In the genomic region with DNA sequence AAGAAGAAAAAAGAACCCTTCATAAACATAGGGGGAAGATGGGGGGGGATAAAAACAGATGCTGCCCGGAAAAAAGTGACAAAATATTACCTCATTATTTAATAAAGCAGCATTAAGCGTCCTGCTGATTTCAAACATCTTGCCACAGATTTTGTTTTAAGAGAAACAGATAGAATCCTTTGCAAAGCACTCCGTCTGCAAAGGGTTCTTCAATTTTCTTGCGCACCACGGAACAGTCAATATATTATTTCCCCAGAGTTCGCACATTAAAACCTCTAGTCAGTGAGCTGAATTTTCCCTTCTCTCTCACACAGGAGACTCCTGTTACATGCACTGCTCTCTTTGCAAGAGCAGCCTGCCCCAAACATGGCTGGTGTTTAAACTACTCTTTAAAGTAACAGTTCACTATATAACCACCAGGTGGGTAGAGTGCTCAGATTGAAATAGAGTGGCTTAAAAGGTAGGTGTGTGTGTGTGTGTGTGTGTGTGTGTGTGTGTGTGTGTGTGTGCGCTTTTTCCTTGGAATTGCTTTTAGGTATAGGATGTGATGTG, we compare ENCODE assay signal across 10 mouse cellular contexts.
A peak's percentile ranks its signal among the peaks of the same experiment; 100 is the strongest.
DNase-seq lines count a peak whose midpoint lies in the region; ATAC-seq and TF ChIP-seq lines count a peak whose summit lies in the region.
"Had no signal": no experiment of that assay in that cellular context is flagged by ENCODE, and none has a peak within 500 bp of the region (broad histone marks: within the 10 kb centered on the region; RNA-seq: fewer than 3 reads in every experiment).

No protein-coding gene starts in this region.

- 27% methylated on average over 7 of the region's 7 CpGs for WGBS in cerebellum, adult 2 months
- WGBS in forebrain, embryonic 15.5 days, result 35% methylated on average over 7 of the region's 7 CpGs
- 61% methylated on average over 7 of the region's 7 CpGs for WGBS in midbrain, embryonic 14.5 days

- peak overlapping the region; percentile 44 for H3K4me2 ChIP-seq in forebrain, embryonic 15.5 days (replicated peaks)
- peak overlapping the region; percentile 71 for H3K4me2 ChIP-seq in midbrain, embryonic 14.5 days (ENCODE audit: low read length)
- H3K4me2 ChIP-seq: embryonic facial prominence, embryonic 13.5 days had no signal

- no peaks in the 10 kb centered on the region for H3K4me1 ChIP-seq in cerebellum, adult 2 months (ENCODE audit: control insufficient read depth, insufficient read depth, low read length)
- H3K4me1 ChIP-seq in forebrain, embryonic 15.5 days, result peaks cover 36% of the 10 kb centered on the region
- 0 out of 2 replicates have a peak, but pooled peaks cover 7% of the 10 kb centered on the region for H3K4me1 ChIP-seq in midbrain, embryonic 14.5 days (ENCODE audit: control insufficient read depth, insufficient read depth, low read length)

- no peaks in the 10 kb centered on the region for H3K27me3 ChIP-seq in cerebellum, adult 2 months (ENCODE audit: control insufficient read depth, insufficient read depth, low read length)
- H3K27me3 ChIP-seq in forebrain, embryonic 15.5 days, result no peaks in the 10 kb centered on the region
- H3K27me3 ChIP-seq in midbrain, embryonic 14.5 days (ENCODE audit: control insufficient read depth, insufficient read depth, low read length), result no peaks in the 10 kb centered on the region
- H3K27me3 ChIP-seq: embryonic facial prominence, embryonic 13.5 days had no signal

- H3K36me3 ChIP-seq in forebrain, embryonic 15.5 days, result no peaks in the 10 kb centered on the region
- no peaks in the 10 kb centered on the region for H3K36me3 ChIP-seq in midbrain, embryonic 14.5 days (ENCODE audit: control insufficient read depth, insufficient read depth, low read length)
- H3K36me3 ChIP-seq: embryonic facial prominence, embryonic 13.5 days had no signal

- ATAC-seq in cerebellum, adult (ENCODE audit: insufficient number of reproducible peaks, low FRiP score, low TSS enrichment), result peak; percentile 69
- ATAC-seq in forebrain, embryonic 15.5 days (replicated peaks), result no peak; the same call in 1 of the 2 replicates
- ATAC-seq in midbrain, embryonic 14.5 days (ENCODE audit: low FRiP score, low TSS enrichment), result peak; percentile 28; the same call in 1 of the 2 replicates
- ATAC-seq in megakaryocyte-erythroid progenitor cell, adult 5-6 weeks (replicated peaks; ENCODE audit: low FRiP score, low TSS enrichment, poor library complexity, severe bottlenecking), result no peak

- peak; percentile 32; the same call in 1 of the 2 replicates for TF ChIP-seq CTCF in cerebellum, adult 2 months (IDR thresholded peaks at IDR 0.05; ENCODE audit: borderline replicate concordance, insufficient read depth, low read depth, low read length)

- H3K9me3 ChIP-seq in forebrain, embryonic 15.5 days, result no peaks in the 10 kb centered on the region
- no peaks in the 10 kb centered on the region for H3K9me3 ChIP-seq in midbrain, embryonic 14.5 days (ENCODE audit: control insufficient read depth, low read length)
- H3K9me3 ChIP-seq: embryonic facial prominence, embryonic 13.5 days had no signal

- no peak for DNase-seq in cerebellum, postnatal 4 days (ENCODE audit: low spot score in 2 of 2)
- peak; percentile 48 to 71 for DNase-seq in cerebellum, adult 2 months
- DNase-seq in midbrain, embryonic 14.5 days, result peak; percentile 77
- DNase-seq in spleen, postnatal 10 days (ENCODE audit: low spot score in 2 of 2), result no peak
- DNase-seq in heart, postnatal 10 days, result no peak
- DNase-seq: lung, adult 18-20 months had no signal

- H3K9ac ChIP-seq in forebrain, embryonic 15.5 days (replicated peaks), result peak overlapping the region; percentile 33; the same call in 1 of the 2 replicates
- peak overlapping the region; percentile 57 for H3K9ac ChIP-seq in midbrain, embryonic 14.5 days (replicated peaks; ENCODE audit: low read length)
- H3K9ac ChIP-seq: embryonic facial prominence, embryonic 13.5 days had no signal

- intact Hi-C loops in heart, postnatal 10 days (cut with DNase I), result no loop called here

- no peak overlapping the region; the same call in 1 of the 2 replicates for H3K27ac ChIP-seq in cerebellum, adult 2 months (ENCODE audit: insufficient read depth, low read length)
- peak overlapping the region; percentile 63 for H3K27ac ChIP-seq in forebrain, embryonic 15.5 days (replicated peaks)
- peak overlapping the region; percentile 79 for H3K27ac ChIP-seq in midbrain, embryonic 14.5 days (replicated peaks; ENCODE audit: low read depth, low read length)
- H3K27ac ChIP-seq: embryonic facial prominence, embryonic 13.5 days had no signal

- TF ChIP-seq POLR2A in cerebellum, adult 2 months (IDR thresholded peaks at IDR 0.05; ENCODE audit: borderline replicate concordance, insufficient read depth, low read length), result peak; percentile 37; the same call in 1 of the 2 replicates

- H3K4me3 ChIP-seq in cerebellum, adult 2 months (replicated peaks; ENCODE audit: insufficient read depth, low read depth, low read length), result peak overlapping the region; percentile 55
- H3K4me3 ChIP-seq in forebrain, embryonic 15.5 days, result peak overlapping the region; percentile 30
- peak overlapping the region; percentile 36 for H3K4me3 ChIP-seq in midbrain, embryonic 14.5 days (replicated peaks; ENCODE audit: low read depth, low read length)
- H3K4me3 ChIP-seq: embryonic facial prominence, embryonic 13.5 days had no signal

Comparison
In these comparisons a context has a peak if more than half of its experiments do, and no peak if none do; other contexts are left out.
1. DNase-seq: peak in cerebellum, adult 2 months (2 of 2) and midbrain, embryonic 14.5 days (single experiment); none in cerebellum, postnatal 4 days (0 of 2), spleen, postnatal 10 days (0 of 2) and heart, postnatal 10 days (0 of 2).
2. ATAC-seq: peak in cerebellum, adult (single experiment) and midbrain, embryonic 14.5 days (single experiment); none in forebrain, embryonic 15.5 days (single experiment) and megakaryocyte-erythroid progenitor cell, adult 5-6 weeks (single experiment).
3. Peak in every context shown above with its lines, with median percentiles within 50 percentile points of each other: H3K4me3 ChIP-seq.